Mouse (Mus musculus) kidney, embryonic 15.5 days (tissue): ENCODE measurements at regions not wholly inside any gene's neighbourhood (a gene's known extent, or its start where the extent isn't known, plus 50 kb on each side); places are given as distances from the start of the nearest gene placed in this dataset.

ENCODE experiments used
- ATAC-seq: fragments of 200-750 bp; cut with Nextera tagmentation; replicated peaks from 2 replicates; pipeline ENCODE4 v1.8.0; 2017; ENCODE audit warnings: moderate TSS enrichment; ENCODE audit not compliant: low FRiP score
- H3K27ac ChIP-seq: fragments of 300-500 bp; sonication (generic); 2 replicates; pipeline ENCODE4 v1.5.1; 2015; ENCODE audit warnings: mild to moderate bottlenecking, inconsistent platforms
- H3K27me3 ChIP-seq: fragments of 300-500 bp; sonication (generic); 2 replicates; pipeline ENCODE4 v1.6.1; 2015; ENCODE audit warnings: inconsistent platforms
- H3K36me3 ChIP-seq: fragments of 300-500 bp; sonication (generic); 2 replicates; pipeline ENCODE4 v1.6.1; 2015; ENCODE audit warnings: inconsistent platforms
- H3K4me1 ChIP-seq: fragments of 300-500 bp; sonication (generic); 2 replicates; pipeline ENCODE4 v1.6.1; 2015; ENCODE audit warnings: inconsistent platforms
- H3K4me2 ChIP-seq: fragments of 300-500 bp; sonication (generic); 2 replicates; pipeline ENCODE4 v1.6.1; 2015; ENCODE audit warnings: moderate library complexity, mild to moderate bottlenecking, inconsistent platforms
- H3K4me3 ChIP-seq: fragments of 300-500 bp; sonication (generic); replicated peaks from 2 replicates; pipeline ENCODE4 v1.5.1; 2015; ENCODE audit warnings: mild to moderate bottlenecking, inconsistent platforms
- H3K9ac ChIP-seq: fragments of 300-500 bp; sonication (generic); 2 replicates; pipeline ENCODE4 v1.6.1; 2015; ENCODE audit warnings: mild to moderate bottlenecking, inconsistent platforms
- H3K9me3 ChIP-seq: fragments of 300-500 bp; sonication (generic); replicated peaks from 2 replicates; pipeline ENCODE4 v1.6.1; 2016; ENCODE audit warnings: inconsistent platforms
- WGBS: fragments of 180-500 bp; shearing (Covaris S2); methylation state at CpG from one replicate; pipeline ENCODE4 v1.1.7; 2015; ENCODE audit warnings: mixed read lengths; 5-methylcytosine and 5-hydroxymethylcytosine counted together

DNA sequence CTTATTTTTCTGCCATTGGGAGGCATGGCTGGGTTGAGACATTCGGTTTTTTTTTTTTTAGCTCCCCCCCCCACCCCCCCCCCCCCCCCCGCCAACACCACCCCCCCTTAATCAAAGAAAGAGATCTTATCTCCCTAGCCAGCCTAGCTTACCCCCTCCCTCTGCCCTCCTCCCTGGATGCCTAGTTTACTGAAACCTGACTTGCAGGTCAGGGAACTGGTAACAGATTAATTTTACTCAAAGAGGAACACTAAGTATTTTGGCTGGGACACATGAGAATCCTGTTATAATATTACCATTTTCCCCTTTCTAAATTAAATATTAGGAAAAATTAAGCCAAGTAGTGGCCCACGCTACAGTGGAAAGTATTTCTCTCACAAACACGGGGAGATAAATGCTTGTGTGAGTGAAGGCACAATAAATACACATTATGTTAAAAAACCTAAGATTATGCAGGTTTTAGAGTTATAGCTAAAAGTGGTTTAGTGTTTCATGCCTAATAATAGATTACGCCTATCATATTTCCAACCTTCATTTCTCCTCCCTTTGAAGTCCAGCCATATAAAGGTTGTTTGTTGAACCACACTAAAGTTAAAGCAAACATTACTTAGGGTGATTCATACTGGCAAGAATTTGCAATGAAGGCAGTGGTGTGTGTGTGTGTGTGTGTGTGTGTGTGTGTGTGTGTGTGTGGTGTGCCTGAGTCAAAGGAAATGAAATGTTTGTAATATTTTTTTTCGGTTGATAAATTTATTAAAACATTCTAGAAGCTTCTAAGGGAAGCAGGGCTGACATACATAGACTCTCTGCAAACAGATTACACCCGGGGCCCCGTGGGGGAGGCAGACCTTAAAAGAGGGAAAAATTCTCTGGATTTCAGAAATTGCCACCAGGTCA lies 76.0 kb upstream of the Arid5b start:
- Histone ChIP-seq H3K9me3 (no peaks in the 10 kb centered on the region), H3K4me2 (peak overlapping the region; percentile 41), H3K4me1 (peaks cover 59% of the 10 kb centered on the region), H3K36me3 (no peaks in the 10 kb centered on the region), H3K27ac (peak overlapping the region; percentile 86), H3K4me3 (no peak overlapping the region), H3K9ac (no peak overlapping the region), H3K27me3 (no peaks in the 10 kb centered on the region)
- WGBS: 16% methylated on average over 7 of the region's 8 CpGs
- peak; percentile 47; the same call in 1 of the 2 replicates for ATAC-seq

DNA sequence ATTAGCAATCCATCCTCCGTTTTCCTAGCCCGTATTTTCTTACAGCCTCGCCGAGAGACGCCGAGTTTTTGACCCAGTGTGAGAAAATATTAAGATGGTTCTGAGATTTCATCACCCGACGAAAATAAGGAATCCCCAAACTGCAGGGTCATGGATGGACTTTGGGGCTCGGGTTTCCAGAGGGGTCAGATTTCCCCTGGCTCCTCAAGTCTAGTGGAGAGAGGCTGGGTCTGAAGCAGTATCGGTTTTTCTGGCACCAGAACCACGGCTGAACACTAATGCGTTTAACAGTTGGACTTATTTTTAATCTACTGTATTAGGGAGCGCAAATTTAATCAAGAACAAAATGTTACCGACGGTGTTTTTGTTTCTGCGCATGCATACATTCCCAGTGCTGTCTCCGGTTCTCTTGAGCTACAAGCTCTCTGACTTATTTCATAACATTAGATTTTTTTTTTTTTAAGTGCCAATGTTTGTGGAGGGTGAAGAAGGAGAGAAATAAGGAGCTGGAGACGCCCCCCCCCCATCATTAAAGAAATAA lies 75.2 kb upstream of the Arid5b start:
- Histone ChIP-seq H3K27ac (peak overlapping the region; percentile 86), H3K9ac (no peak overlapping the region), H3K4me3 (peak overlapping the region; percentile 7; the same call in 1 of the 2 replicates), H3K4me1 (peaks cover 59% of the 10 kb centered on the region), H3K36me3 (no peaks in the 10 kb centered on the region), H3K4me2 (peak overlapping the region; percentile 41), H3K27me3 (no peaks in the 10 kb centered on the region), H3K9me3 (no peaks in the 10 kb centered on the region)
- 17% methylated on average over 18 of the region's 18 CpGs for WGBS
- 0 out of 2 replicates have a peak, but pooled peaks have one; percentile 34 for ATAC-seq

DNA sequence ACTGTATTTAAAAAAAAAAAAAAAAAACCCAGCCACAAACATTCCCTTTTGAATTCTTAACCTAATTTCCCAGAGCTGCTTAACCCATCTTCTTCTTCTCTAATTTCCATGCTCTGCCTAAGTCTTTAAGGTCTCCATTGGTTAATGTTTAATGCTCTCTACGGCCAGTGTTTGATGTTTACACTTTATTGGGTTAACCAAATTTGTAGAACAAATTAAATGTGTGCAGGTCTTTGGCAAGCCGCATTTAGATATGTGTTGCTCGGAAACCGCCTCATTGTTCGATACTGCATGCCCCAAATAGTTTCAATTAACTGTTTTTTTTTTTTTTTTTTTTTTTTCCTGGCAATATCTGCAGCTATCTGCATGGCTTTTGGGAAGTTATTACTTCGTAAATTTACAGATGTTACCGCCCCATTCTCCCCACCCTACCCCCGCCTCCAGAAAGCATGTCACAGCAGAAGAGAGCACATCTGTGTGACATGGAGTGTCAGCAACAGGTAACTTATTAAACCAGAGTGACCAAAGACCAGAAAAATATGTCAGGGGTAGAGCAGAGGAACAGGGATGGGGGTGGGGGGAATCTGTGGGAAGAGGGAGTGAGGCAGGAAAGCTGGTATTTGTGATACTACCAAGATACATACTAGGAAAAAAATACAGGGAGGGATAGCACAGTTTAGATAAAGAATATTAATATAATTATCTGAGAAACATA lies 73.5 kb upstream of the Arid5b start:
- no peaks in the 10 kb centered on the region for H3K36me3 ChIP-seq
- no peaks in the 10 kb centered on the region for H3K27me3 ChIP-seq
- H3K4me3 ChIP-seq: no peak overlapping the region
- ATAC-seq: peak; percentile 44; the same call in 1 of the 2 replicates
- 65% methylated on average over 8 of the region's 8 CpGs for WGBS
- H3K9ac ChIP-seq: no peak overlapping the region
- H3K27ac ChIP-seq: peak overlapping the region; percentile 86
- peaks cover 58% of the 10 kb centered on the region for H3K4me1 ChIP-seq
- no peaks in the 10 kb centered on the region for H3K9me3 ChIP-seq
- peak overlapping the region; percentile 26 for H3K4me2 ChIP-seq

DNA sequence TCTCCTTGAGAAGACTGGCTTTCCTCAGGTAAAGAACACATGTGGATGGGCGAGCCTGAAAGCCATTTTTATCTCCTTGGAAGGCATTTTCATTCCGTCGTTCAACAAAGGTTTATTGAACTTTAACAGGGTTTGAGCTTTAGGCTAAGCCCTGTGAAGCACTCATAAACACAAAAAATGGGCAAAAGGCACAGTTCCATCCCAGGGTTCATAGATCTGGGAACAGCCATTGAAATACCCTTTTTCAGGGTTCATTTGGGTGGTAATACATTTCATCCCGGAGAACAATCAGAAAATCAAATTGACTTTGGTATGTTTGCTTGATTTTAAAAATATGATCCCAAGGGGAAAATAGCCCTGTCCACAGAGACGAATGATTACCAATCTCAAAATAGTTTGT lies 72.9 kb upstream of the Arid5b start:
- 55% methylated on average over 5 of the region's 5 CpGs for WGBS
- Histone ChIP-seq H3K9me3 (no peaks in the 10 kb centered on the region), H3K27ac (peak overlapping the region; percentile 86), H3K36me3 (no peaks in the 10 kb centered on the region), H3K9ac (no peak overlapping the region), H3K4me2 (peak overlapping the region; percentile 26; the same call in 1 of the 2 replicates), H3K27me3 (no peaks in the 10 kb centered on the region), H3K4me1 (peaks cover 52% of the 10 kb centered on the region), H3K4me3 (no peak overlapping the region)
- ATAC-seq: no peak

DNA sequence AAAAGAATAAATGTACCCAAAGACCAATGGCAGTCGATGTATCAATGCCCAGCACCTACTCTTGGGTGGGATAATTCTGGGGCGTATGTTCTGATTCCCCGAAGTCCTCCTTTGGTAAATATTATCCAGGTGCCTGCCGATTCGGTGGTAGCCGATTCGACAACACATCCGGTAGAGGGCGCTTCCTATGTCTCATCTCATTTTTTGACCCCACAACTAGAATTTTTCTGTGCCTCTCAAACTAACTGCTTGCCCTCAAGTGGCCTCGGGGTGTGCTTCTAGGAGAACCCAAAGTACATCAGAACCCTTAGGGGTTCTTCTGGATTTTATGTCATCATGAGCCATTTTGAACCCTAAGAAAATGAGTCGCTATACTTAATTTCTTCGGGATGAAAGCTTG lies 72.3 kb upstream of the Arid5b start:
- no peak overlapping the region for H3K4me2 ChIP-seq
- 90% methylated on average over 12 of the region's 12 CpGs for WGBS

DNA sequence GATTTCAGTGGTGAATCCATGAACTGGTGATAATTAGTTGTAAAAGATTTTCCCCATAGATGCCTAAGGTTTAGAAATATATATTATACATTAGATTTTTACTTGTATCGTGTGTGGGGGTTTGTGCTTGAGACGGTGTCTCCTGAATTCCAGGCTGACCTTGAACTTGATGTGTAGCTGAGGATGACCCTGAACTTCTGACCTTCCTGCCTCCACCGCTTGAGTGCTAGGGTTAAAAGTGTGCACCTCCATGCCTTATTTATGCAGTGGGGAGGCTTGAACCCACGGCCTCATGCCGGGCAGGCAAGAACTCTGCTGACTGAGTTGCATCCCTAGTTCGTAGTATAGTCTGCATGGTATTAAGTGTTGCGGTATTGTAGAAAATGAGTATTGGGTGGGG lies 69.3 kb upstream of the Arid5b start:
- ATAC-seq: no peak
- Histone ChIP-seq H3K27me3 (no peaks in the 10 kb centered on the region), H3K9me3 (peaks cover 6% of the 10 kb centered on the region), H3K27ac (no peak overlapping the region), H3K9ac (no peak overlapping the region), H3K36me3 (no peaks in the 10 kb centered on the region), H3K4me2 (no peak overlapping the region), H3K4me3 (no peak overlapping the region), H3K4me1 (peaks cover 35% of the 10 kb centered on the region)
- 85% methylated on average over 7 of the region's 7 CpGs for WGBS

More for the DNA sequence above, 72.3 kb upstream of the Arid5b start:
- Histone ChIP-seq H3K9me3 (no peaks in the 10 kb centered on the region), H3K27ac (peak overlapping the region; percentile 86), H3K4me3 (no peak overlapping the region), H3K9ac (no peak overlapping the region), H3K27me3 (no peaks in the 10 kb centered on the region), H3K4me1 (peaks cover 53% of the 10 kb centered on the region), H3K36me3 (no peaks in the 10 kb centered on the region)
- ATAC-seq: no peak

DNA sequence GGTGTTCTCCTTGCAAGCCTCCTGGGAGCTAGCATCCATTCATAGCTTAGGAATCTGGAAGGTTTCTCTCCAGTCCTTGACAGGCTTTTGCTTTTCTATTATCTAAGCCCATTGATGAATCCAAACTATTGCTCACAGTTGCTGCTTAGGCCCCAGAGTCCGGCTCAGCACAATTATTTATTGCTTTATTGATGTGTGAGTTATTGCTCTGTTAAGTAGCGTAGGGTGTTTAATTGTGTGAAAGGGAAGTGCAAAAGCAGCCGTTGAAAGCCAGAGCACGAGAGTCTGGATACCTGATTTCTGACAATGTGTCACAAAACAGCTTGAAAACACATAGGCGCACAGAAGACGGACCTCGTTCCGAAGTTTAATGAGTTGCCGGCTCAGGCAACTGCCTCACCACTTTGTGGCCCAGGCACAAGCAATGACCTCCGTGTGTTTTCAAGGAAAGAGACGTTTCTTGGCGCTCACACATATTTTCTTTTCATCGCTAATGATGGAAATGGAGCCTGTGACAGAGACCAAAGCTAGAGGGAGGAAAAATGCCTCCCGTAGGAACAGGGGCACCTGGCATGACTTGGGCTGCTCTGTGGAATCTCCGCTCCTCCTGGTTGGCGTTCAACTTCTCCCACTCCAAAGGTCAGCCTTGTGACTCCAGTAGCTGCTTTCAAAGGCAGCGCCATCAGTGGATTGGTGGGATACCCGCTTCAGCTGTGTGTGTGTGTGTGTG lies 66.6 kb upstream of the Arid5b start:
- no peaks in the 10 kb centered on the region for H3K27me3 ChIP-seq
- no peak for ATAC-seq
- no peak overlapping the region for H3K9ac ChIP-seq
- no peak overlapping the region for H3K4me2 ChIP-seq
- peaks cover 13% of the 10 kb centered on the region for H3K9me3 ChIP-seq
- H3K36me3 ChIP-seq: no peaks in the 10 kb centered on the region
- peaks cover 17% of the 10 kb centered on the region for H3K4me1 ChIP-seq
- no peak overlapping the region for H3K4me3 ChIP-seq
- WGBS: 53% methylated on average over 18 of the region's 18 CpGs
- peak overlapping the region; percentile 73 for H3K27ac ChIP-seq

DNA sequence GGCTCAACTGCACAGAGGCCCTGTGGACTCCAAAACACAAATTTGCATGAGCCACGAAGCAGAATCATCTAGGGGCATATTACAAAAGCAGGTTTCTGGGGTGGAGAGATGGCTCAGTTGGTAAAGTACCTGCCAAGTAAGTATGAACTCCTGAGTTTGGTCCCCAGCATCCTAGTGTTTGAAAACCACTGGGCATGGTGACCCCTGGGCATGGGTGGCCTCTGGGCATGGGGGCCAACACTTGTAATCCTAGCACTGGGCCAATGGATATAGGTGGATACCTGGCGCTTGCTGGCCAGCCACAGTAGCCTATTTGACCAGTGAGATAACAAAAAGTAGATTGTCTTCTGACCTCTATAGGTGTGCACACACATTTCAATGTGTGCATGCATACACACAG lies 65.7 kb upstream of the Arid5b start:
- peaks cover 17% of the 10 kb centered on the region for H3K4me1 ChIP-seq
- H3K36me3 ChIP-seq: no peaks in the 10 kb centered on the region
- no peak overlapping the region for H3K4me2 ChIP-seq
- H3K27ac ChIP-seq: no peak overlapping the region
- 94% methylated on average over 2 of the region's 2 CpGs for WGBS
- H3K4me3 ChIP-seq: no peak overlapping the region
- ATAC-seq: no peak
- H3K9ac ChIP-seq: no peak overlapping the region
- H3K9me3 ChIP-seq: peaks cover 13% of the 10 kb centered on the region
- no peaks in the 10 kb centered on the region for H3K27me3 ChIP-seq

DNA sequence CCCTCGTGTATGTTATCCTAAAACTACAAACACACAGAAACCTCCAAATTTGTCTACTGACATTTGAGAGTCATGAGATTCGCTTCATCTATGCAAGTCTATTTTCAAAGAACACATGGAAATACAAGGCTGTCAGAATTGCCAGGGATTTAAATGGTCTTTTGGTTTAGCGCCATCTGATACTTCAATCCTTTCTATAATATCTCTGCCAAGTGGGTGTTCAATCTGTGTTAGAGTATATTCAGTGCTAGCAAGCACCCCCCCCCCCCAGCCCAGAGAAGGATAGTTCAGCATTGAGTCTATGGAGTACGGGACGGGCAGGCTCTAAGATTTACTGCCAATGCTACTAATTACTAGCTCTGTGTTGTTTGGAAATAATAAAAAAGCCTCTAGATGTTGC lies 55.5 kb upstream of the Arid5b start:
- Histone ChIP-seq H3K4me2 (no peak overlapping the region), H3K27ac (no peak overlapping the region), H3K27me3 (no peaks in the 10 kb centered on the region), H3K4me3 (no peak overlapping the region), H3K36me3 (no peaks in the 10 kb centered on the region), H3K9me3 (no peaks in the 10 kb centered on the region), H3K4me1 (no peaks in the 10 kb centered on the region), H3K9ac (no peak overlapping the region)
- ATAC-seq: no peak
- WGBS: 75% methylated on average over 5 of the region's 5 CpGs
